Mouse (Mus musculus) thymus, adult 2 months (tissue): ENCODE data around the gene Krtap10-10.

Source experiments
- CTCF ChIP-seq: fragments of 200-500 bp; IDR thresholded peaks from 2 replicates; pipeline ENCODE4 v1.5.1; 2012; ENCODE audit warnings: mild to moderate bottlenecking, control low read depth, low read length, moderate library complexity, borderline replicate concordance; ENCODE audit not compliant: control insufficient read depth, poor library complexity, insufficient read depth; ENCODE audit errors: extremely low read depth
- POLR2A ChIP-seq: fragments of 200-500 bp; IDR thresholded peaks from 2 replicates; pipeline ENCODE4 v1.6.1; 2012; ENCODE audit warnings: mild to moderate bottlenecking, low read length, control low read depth, moderate library complexity; ENCODE audit not compliant: control insufficient read depth, poor library complexity, insufficient read depth; ENCODE audit errors: extremely low read depth

GRCm38 (mm10) chr10:77839006-77839405 lies 3.3 kb downstream of the Krtap10-10 start:
- no peak for TF ChIP-seq CTCF
- TF ChIP-seq POLR2A: no peak
